34 mouse cellular contexts compared by ENCODE assay signal in the genomic region with DNA sequence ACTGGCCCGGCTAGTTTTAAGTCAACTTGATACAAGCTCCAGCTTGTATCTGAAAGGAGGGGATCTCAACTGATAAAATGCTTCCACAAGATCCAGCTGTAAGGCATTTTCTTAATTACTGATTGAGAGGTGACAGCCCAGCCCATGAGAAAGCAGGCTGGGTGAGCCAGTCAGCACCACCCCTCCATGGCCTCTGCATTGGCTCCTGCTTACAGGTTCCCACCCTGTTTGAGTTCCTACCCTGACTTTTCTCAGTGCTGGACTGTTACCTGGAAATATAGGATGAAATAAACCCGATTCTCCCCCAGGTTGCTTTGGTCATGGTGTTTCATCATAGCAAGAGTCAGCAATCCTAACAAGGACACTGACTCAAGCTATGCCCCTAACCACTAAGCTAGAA. TPM values are rescaled to one million over a fixed set of nuclear protein-coding genes. Genes with fewer than 3 reads are reported as not detected.
DNase-seq lines count a peak whose midpoint lies in the region; ATAC-seq and TF ChIP-seq lines count a peak whose summit lies in the region.
"Had no signal": no experiment of that assay in that cellular context is flagged by ENCODE, and none has a peak within 500 bp of the region (broad histone marks: within the 10 kb centered on the region; RNA-seq: fewer than 3 reads in every experiment).

No protein-coding gene starts in this region.

- peaks cover 60% of the 10 kb centered on the region for H3K4me1 ChIP-seq in heart, embryonic 13.5 days
- H3K4me1 ChIP-seq in bone marrow, adult 2 months (ENCODE audit: control insufficient read depth, insufficient read depth, low read length), result peaks cover 2% of the 10 kb centered on the region
- peaks cover 47% of the 10 kb centered on the region for H3K4me1 ChIP-seq in liver, embryonic 11.5 days (replicated peaks; ENCODE audit: control insufficient read depth, insufficient read depth, low read length)
- H3K4me1 ChIP-seq in liver, postnatal 0 days (ENCODE audit: insufficient read depth), result peaks cover 24% of the 10 kb centered on the region
- H3K4me1 ChIP-seq in midbrain, postnatal 0 days (ENCODE audit: insufficient read depth, low read length), result no peaks in the 10 kb centered on the region
- H3K4me1 ChIP-seq: embryonic facial prominence, embryonic 10.5 days; forebrain, embryonic 13.5 days; hindbrain, embryonic 15.5 days; limb, embryonic 13.5 days; midbrain, embryonic 13.5 days had no signal

- H3K9me3 ChIP-seq in heart, embryonic 13.5 days, result no peaks in the 10 kb centered on the region
- no peaks in the 10 kb centered on the region for H3K9me3 ChIP-seq in liver, embryonic 11.5 days (ENCODE audit: control insufficient read depth, low read length)
- no peaks in the 10 kb centered on the region for H3K9me3 ChIP-seq in liver, postnatal 0 days (ENCODE audit: low read length)
- no peaks in the 10 kb centered on the region for H3K9me3 ChIP-seq in midbrain, postnatal 0 days (ENCODE audit: low read length)
- H3K9me3 ChIP-seq: embryonic facial prominence, embryonic 10.5 days; forebrain, embryonic 13.5 days; hindbrain, embryonic 15.5 days; limb, embryonic 13.5 days; megakaryocyte, embryonic 14.5 days; midbrain, embryonic 13.5 days had no signal

- TF ChIP-seq CTCF in bone marrow, adult 2 months (IDR thresholded peaks at IDR 0.05; ENCODE audit: control insufficient read depth, insufficient read depth, low read length), result no peak
- TF ChIP-seq CTCF in liver, postnatal 0 days (IDR thresholded peaks at IDR 0.05; ENCODE audit: low read depth), result no peak
- TF ChIP-seq CTCF in midbrain, postnatal 0 days (IDR thresholded peaks at IDR 0.05), result no peak

- H3K4me2 ChIP-seq in heart, embryonic 13.5 days, result no peak overlapping the region
- H3K4me2 ChIP-seq in liver, embryonic 11.5 days, result peak overlapping the region; percentile 58
- H3K4me2 ChIP-seq in liver, postnatal 0 days (ENCODE audit: low read depth, low read length), result peak overlapping the region; percentile 58
- no peak overlapping the region for H3K4me2 ChIP-seq in midbrain, postnatal 0 days (ENCODE audit: low read depth, low read length, poor library complexity, severe bottlenecking)
- H3K4me2 ChIP-seq: forebrain, embryonic 13.5 days; hindbrain, embryonic 15.5 days; limb, embryonic 13.5 days; lung, embryonic 14.5 days; midbrain, embryonic 13.5 days had no signal

- no peak for ATAC-seq in heart, embryonic 13.5 days (ENCODE audit: extremely low read depth, insufficient number of reproducible peaks, low FRiP score, low TSS enrichment)
- ATAC-seq in liver, embryonic 11.5 days (replicated peaks; ENCODE audit: low FRiP score), result 0 out of 2 replicates have a peak, but pooled peaks have one; percentile 37
- peak; percentile 54 for ATAC-seq in liver, postnatal 0 days
- no peak for ATAC-seq in midbrain, postnatal 0 days (ENCODE audit: low FRiP score)
- ATAC-seq: forebrain, embryonic 13.5 days; midbrain, embryonic 13.5 days had no signal

- H3K27ac ChIP-seq in heart, embryonic 13.5 days (replicated peaks), result 0 out of 2 replicates have a peak overlapping the region, but pooled peaks have one; percentile 8
- H3K27ac ChIP-seq in bone marrow, adult 2 months (ENCODE audit: control insufficient read depth, insufficient read depth, low read depth, low read length, poor library complexity), result peak overlapping the region; percentile 49
- peak overlapping the region; percentile 78 for H3K27ac ChIP-seq in liver, embryonic 11.5 days (ENCODE audit: low read depth, low read length)
- peak overlapping the region; percentile 61 for H3K27ac ChIP-seq in liver, postnatal 0 days (ENCODE audit: low read depth)
- H3K27ac ChIP-seq in midbrain, postnatal 0 days (ENCODE audit: low read depth, low read length), result no peak overlapping the region
- H3K27ac ChIP-seq: embryonic facial prominence, embryonic 10.5 days; forebrain, embryonic 13.5 days; hindbrain, embryonic 15.5 days; limb, embryonic 13.5 days; midbrain, embryonic 13.5 days had no signal

- WGBS in heart, embryonic 13.5 days, result 46% methylated on average over 2 of the region's 2 CpGs
- WGBS in bone marrow, adult 2 months, result 70% methylated on average over 2 of the region's 2 CpGs
- WGBS in liver, embryonic 11.5 days, result 75% methylated on average over 2 of the region's 2 CpGs
- WGBS in liver, postnatal 0 days (ENCODE audit: insufficient replicate concordance), result 57% methylated on average over 2 of the region's 2 CpGs
- 84% methylated on average over 2 of the region's 2 CpGs for WGBS in midbrain, postnatal 0 days

- no peak for DNase-seq in heart, adult 9 months (ENCODE audit: low spot score in 2 of 2)
- DNase-seq in liver, embryonic 11.5 days (ENCODE audit: low spot score), result no peak
- no peak for DNase-seq in liver, postnatal 0 days
- DNase-seq in adrenal gland, postnatal 14 days, result no peak
- no peak for DNase-seq in midbrain, postnatal 0 days (ENCODE audit: low spot score)
- DNase-seq in cerebellum, postnatal 25 days, result no peak
- DNase-seq: adrenal gland, adult 8-10 months; cerebellum, adult 9-10 months; gastrocnemius, postnatal 36 days; kidney, adult 9 months; kidney, postnatal 14 days; layer of hippocampus, postnatal 36 days; lung, postnatal 36 days; right cerebral cortex, postnatal 14 days had no signal

- no peak overlapping the region for H3K9ac ChIP-seq in heart, embryonic 13.5 days
- no peak overlapping the region for H3K9ac ChIP-seq in liver, embryonic 11.5 days (ENCODE audit: low read depth, low read length)
- H3K9ac ChIP-seq in liver, postnatal 0 days (replicated peaks), result no peak overlapping the region
- H3K9ac ChIP-seq in midbrain, postnatal 0 days (replicated peaks; ENCODE audit: low read length, poor library complexity, severe bottlenecking), result no peak overlapping the region
- H3K9ac ChIP-seq: forebrain, embryonic 13.5 days; hindbrain, embryonic 15.5 days; limb, embryonic 13.5 days; lung, embryonic 14.5 days; midbrain, embryonic 13.5 days had no signal

- no peak for TF ChIP-seq EP300 in liver, postnatal 0 days (IDR thresholded peaks at IDR 0.05; ENCODE audit: low read depth)

- no peak overlapping the region for H3K4me3 ChIP-seq in heart, embryonic 13.5 days
- no peak overlapping the region for H3K4me3 ChIP-seq in bone marrow, adult 2 months (replicated peaks; ENCODE audit: control insufficient read depth, low read depth, low read length)
- H3K4me3 ChIP-seq in liver, embryonic 11.5 days (ENCODE audit: low read depth, low read length), result no peak overlapping the region
- no peak overlapping the region for H3K4me3 ChIP-seq in liver, postnatal 0 days (ENCODE audit: low read depth, low read length)
- no peak overlapping the region for H3K4me3 ChIP-seq in midbrain, postnatal 0 days (ENCODE audit: low read depth, low read length)
- H3K4me3 ChIP-seq: embryonic facial prominence, embryonic 10.5 days; forebrain, embryonic 13.5 days; hindbrain, embryonic 15.5 days; limb, embryonic 13.5 days; megakaryocyte, embryonic 14.5 days; midbrain, embryonic 13.5 days had no signal

- H3K27me3 ChIP-seq in heart, embryonic 13.5 days (replicated peaks), result no peaks in the 10 kb centered on the region
- H3K27me3 ChIP-seq in liver, embryonic 11.5 days (replicated peaks; ENCODE audit: control insufficient read depth, insufficient read depth, low read length), result no peaks in the 10 kb centered on the region
- H3K27me3 ChIP-seq in liver, postnatal 0 days (ENCODE audit: insufficient read depth, low read length), result no peaks in the 10 kb centered on the region
- H3K27me3 ChIP-seq in midbrain, postnatal 0 days (ENCODE audit: insufficient read depth, low read length), result no peaks in the 10 kb centered on the region
- H3K27me3 ChIP-seq: forebrain, embryonic 13.5 days; hindbrain, embryonic 15.5 days; limb, embryonic 13.5 days; megakaryocyte, embryonic 14.5 days; midbrain, embryonic 13.5 days had no signal

- TF ChIP-seq POLR2A in bone marrow, adult 2 months (IDR thresholded peaks at IDR 0.05; ENCODE audit: borderline replicate concordance, control insufficient read depth, low read depth, low read length), result no peak

- H3K36me3 ChIP-seq in heart, embryonic 13.5 days, result 0 out of 2 replicates have a peak, but pooled peaks cover 9% of the 10 kb centered on the region
- H3K36me3 ChIP-seq in liver, embryonic 11.5 days (ENCODE audit: control insufficient read depth, insufficient read depth, low read length), result no peaks in the 10 kb centered on the region
- peaks cover 15% of the 10 kb centered on the region; the same call in 1 of the 2 replicates for H3K36me3 ChIP-seq in liver, postnatal 0 days (replicated peaks; ENCODE audit: insufficient read depth, low read length)
- no peaks in the 10 kb centered on the region for H3K36me3 ChIP-seq in midbrain, postnatal 0 days (ENCODE audit: insufficient read depth, low read length)
- H3K36me3 ChIP-seq: embryonic facial prominence, embryonic 10.5 days; hindbrain, embryonic 15.5 days; midbrain, embryonic 13.5 days had no signal

RNA-seq across cellular contexts. Expression of a gene that starts 6.3 kb away (rescaled TPM):
- 3.1 and 3.9 TPM in 2 replicates for polyA plus RNA-seq in heart, embryonic 13.5 days (2015; fragmentation: Nextera tagmentation; extraction: Ambion mirVana)
- 4.5 and 5.0 TPM in 2 replicates for polyA plus RNA-seq in bone marrow, adult 2 months (2011; ENCODE audit: insufficient read depth, insufficient read length, low replicate concordance, missing spikeins)
- 5.4 and 5.9 TPM in 2 replicates for polyA plus RNA-seq in liver, embryonic 11.5 days (2014; fragmentation: Nextera tagmentation; extraction: Ambion mirVana)
- 2.4 and 2.9 TPM in 2 replicates for polyA plus RNA-seq in liver, postnatal 0 days (2015; fragmentation: Nextera tagmentation; extraction: Ambion mirVana)
- total RNA-seq in adrenal gland, postnatal 14 days (2021), result 2.6 and 3.3 TPM in 2 replicates
- total RNA-seq in midbrain, postnatal 0 days (2014; rRNA removed), result 1.8 and 4.3 TPM in 2 replicates
- polyA plus RNA-seq in midbrain, postnatal 0 days (2015; fragmentation: Nextera tagmentation; extraction: Ambion mirVana), result 1.8 TPM in 2 replicates

RNA-seq across cellular contexts. Expression of a gene that starts 37.0 kb away (rescaled TPM):
- 0.15 and 0.18 TPM in 2 replicates for polyA plus RNA-seq in heart, embryonic 13.5 days (2015; fragmentation: Nextera tagmentation; extraction: Ambion mirVana)
- not detected in 2 replicates for polyA plus RNA-seq in bone marrow, adult 2 months (2011; ENCODE audit: insufficient read depth, insufficient read length, low replicate concordance, missing spikeins)
- 0.10 and 0.17 TPM in 2 replicates for polyA plus RNA-seq in liver, embryonic 11.5 days (2014; fragmentation: Nextera tagmentation; extraction: Ambion mirVana)
- 0.04 and 0.07 TPM in 2 replicates for polyA plus RNA-seq in liver, postnatal 0 days (2015; fragmentation: Nextera tagmentation; extraction: Ambion mirVana)
- 1.1 and 2.0 TPM in 2 replicates for total RNA-seq in adrenal gland, postnatal 14 days (2021)
- 1.6 and 2.4 TPM in 2 replicates for total RNA-seq in midbrain, postnatal 0 days (2014; rRNA removed)
- 1.9 and 2.1 TPM in 2 replicates for polyA plus RNA-seq in midbrain, postnatal 0 days (2015; fragmentation: Nextera tagmentation; extraction: Ambion mirVana)
- total RNA-seq: heart, adult 8-10 months; hematopoietic stem cell, adult 5-6 weeks had no signal

RNA-seq across cellular contexts. Expression of a gene that starts 41.3 kb away (rescaled TPM):
- 187 and 211 TPM in 2 replicates for polyA plus RNA-seq in heart, embryonic 13.5 days (2015; fragmentation: Nextera tagmentation; extraction: Ambion mirVana)
- polyA plus RNA-seq in bone marrow, adult 2 months (2011; ENCODE audit: insufficient read depth, insufficient read length, low replicate concordance, missing spikeins), result 42.7 and 59.2 TPM in 2 replicates
- 301 and 312 TPM in 2 replicates for polyA plus RNA-seq in liver, embryonic 11.5 days (2014; fragmentation: Nextera tagmentation; extraction: Ambion mirVana)
- polyA plus RNA-seq in liver, postnatal 0 days (2015; fragmentation: Nextera tagmentation; extraction: Ambion mirVana), result 156 and 165 TPM in 2 replicates
- total RNA-seq in adrenal gland, postnatal 14 days (2021), result 129 and 145 TPM in 2 replicates
- 119 and 136 TPM in 2 replicates for total RNA-seq in midbrain, postnatal 0 days (2014; rRNA removed)
- polyA plus RNA-seq in midbrain, postnatal 0 days (2015; fragmentation: Nextera tagmentation; extraction: Ambion mirVana), result 251 and 264 TPM in 2 replicates

RNA-seq across cellular contexts. Expression of a gene that starts 58.6 kb away (rescaled TPM):
- not detected in 2 replicates for polyA plus RNA-seq in heart, embryonic 13.5 days (2015; fragmentation: Nextera tagmentation; extraction: Ambion mirVana)
- polyA plus RNA-seq in bone marrow, adult 2 months (2011; ENCODE audit: insufficient read depth, insufficient read length, low replicate concordance, missing spikeins), result not detected in 2 replicates
- polyA plus RNA-seq in liver, embryonic 11.5 days (2014; fragmentation: Nextera tagmentation; extraction: Ambion mirVana), result not detected in 2 replicates
- polyA plus RNA-seq in liver, postnatal 0 days (2015; fragmentation: Nextera tagmentation; extraction: Ambion mirVana), result not detected in 2 replicates
- total RNA-seq in adrenal gland, postnatal 14 days (2021), result not detected in 2 replicates
- not detected in 2 replicates for total RNA-seq in midbrain, postnatal 0 days (2014; rRNA removed)
- polyA plus RNA-seq in midbrain, postnatal 0 days (2015; fragmentation: Nextera tagmentation; extraction: Ambion mirVana), result not detected in 2 replicates
- total RNA-seq: adrenal gland, adult 8-10 months; gastrocnemius, adult 18-20 months; gastrocnemius, postnatal 36 days; heart, adult 8-10 months; hematopoietic stem cell, adult 5-6 weeks; layer of hippocampus, adult 18-20 months; layer of hippocampus, postnatal 36 days; left cerebral cortex, postnatal 25 days had no signal
- polyA plus RNA-seq: activated CD4-positive, CD25-positive, alpha-beta regulatory T cell, adult 4 months; brain, embryonic 14.5 days; cortical plate, adult 2 months; embryonic facial prominence, embryonic 10.5 days; forebrain, embryonic 13.5 days; hindbrain, embryonic 15.5 days; intestine, embryonic 14.5 days; limb, embryonic 13.5 days; lung, embryonic 14.5 days; midbrain, embryonic 13.5 days; neural tube, embryonic 11.5 days; testis, adult 2 months had no signal

Comparison
In these comparisons a context has a peak if more than half of its experiments do, and no peak if none do; other contexts are left out.
1. ATAC-seq: peak in liver, embryonic 11.5 days (single experiment) and liver, postnatal 0 days (single experiment); none in heart, embryonic 13.5 days (single experiment) and midbrain, postnatal 0 days (single experiment).
2. H3K4me2 ChIP-seq: peak in liver, embryonic 11.5 days (single experiment) and liver, postnatal 0 days (single experiment); none in heart, embryonic 13.5 days (single experiment) and midbrain, postnatal 0 days (single experiment).